Mouse (Mus musculus) G1E (cell line): ENCODE results near the gene Mrpl22. TPM values are rescaled to one million over a fixed set of nuclear protein-coding genes. Genes with fewer than 3 reads are reported as not detected.
"Not testable (repeated sequence)": the region's sequence is repeated elsewhere in the genome, so short reads cannot be mapped to it uniquely, and the experiment has no call there.

Source experiments
- ATAC-seq: 2 replicates; pipeline ENCODE4 v1.8.0; 2016; ENCODE audit warnings: mild to moderate bottlenecking; ENCODE audit not compliant: insufficient number of reproducible peaks, poor library complexity, low FRiP score, severe bottlenecking; ENCODE audit errors: extremely low read depth
- DNase-seq: peaks from one replicate; pipeline ENCODE4 v3.0.0; 2012; ENCODE audit warnings: low spot score
- H3K27me3 ChIP-seq: 2 replicates; pipeline ENCODE4 v1.6.1; 2012; ENCODE audit warnings: mild to moderate bottlenecking, low read length, inconsistent platforms; ENCODE audit not compliant: insufficient read depth
- H3K36me3 ChIP-seq: replicated peaks from 2 replicates; pipeline ENCODE3; 2012; ENCODE audit warnings: mild to moderate bottlenecking, inconsistent platforms
- H3K4me1 ChIP-seq: 2 replicates; pipeline ENCODE4 v1.6.1; 2012; ENCODE audit warnings: low read depth, low read length, inconsistent platforms, mixed read lengths; ENCODE audit not compliant: insufficient read depth
- H3K4me3 ChIP-seq: 2 replicates; pipeline ENCODE4 v1.5.1; 2012; ENCODE audit warnings: low read depth, mild to moderate bottlenecking, inconsistent platforms, low read length, moderate library complexity, mixed read lengths
- H3K9me3 ChIP-seq: replicated peaks from 2 replicates; pipeline ENCODE4 v1.6.1; 2012; ENCODE audit warnings: inconsistent platforms
- CTCF ChIP-seq: IDR thresholded peaks from 2 replicates; pipeline ENCODE4 v1.5.1; 2012; ENCODE audit warnings: low read depth, low read length, inconsistent platforms, mixed read lengths
- GATA1 ChIP-seq: IDR thresholded peaks from 2 replicates; pipeline ENCODE4 v1.6.1; 2012; ENCODE audit warnings: borderline replicate concordance, low read length, inconsistent platforms, mixed read lengths
- GATA2 ChIP-seq: IDR thresholded peaks from 2 replicates; pipeline ENCODE4 v1.6.1; 2012; ENCODE audit warnings: low read depth, low read length, inconsistent platforms, borderline replicate concordance
- POLR2AphosphoS5 ChIP-seq: IDR thresholded peaks from 2 replicates; pipeline ENCODE4 v1.6.1; 2012; ENCODE audit warnings: low read depth, low read length, inconsistent platforms; ENCODE audit not compliant: insufficient replicate concordance
- TAL1 ChIP-seq: conservative IDR thresholded peaks from 2 replicates; pipeline ENCODE4 v1.6.1; 2012; ENCODE audit warnings: low read depth, low read length, inconsistent platforms, mixed read lengths
- polyA plus RNA-seq: library from polyadenylated mRNA; stranded (reverse); fragments of >175 nt; gene quantifications from 2 replicates; pipeline ENCODE4 v1.2.3, GENCODE M21; 2012
- total RNA-seq, 2 experiments: library from RNA; stranded (forward) in 1 of 2; stranded (reverse) in 1 of 2; fragments of 200-1000 nt in 1 of 2; fragments of >200 nt in 1 of 2; fragmentation: Nextera tagmentation in 1 of 2; gene quantifications; 2 replicates each; pipeline ENCODE4 v1.2.3; 2014 to 2017

Gene Mrpl22
- total and polyA plus RNA-seq, 3 experiments: 19.0 to 72.6 (median 67.5) TPM

GRCm38 (mm10) chr11:58210321-58210886 lies 38.9 kb downstream of the Mrpl22 start:
- Histone ChIP-seq H3K4me1 (peaks cover 42% of the 10 kb centered on the region), H3K4me3 (no peak overlapping the region; the same call in 1 of the 2 replicates), H3K36me3 (peaks cover 34% of the 10 kb centered on the region), H3K27me3 (no peaks in the 10 kb centered on the region), H3K9me3 (no peaks in the 10 kb centered on the region)
- no peak for ATAC-seq
- TF ChIP-seq GATA1 (no peak), CTCF (no peak), POLR2AphosphoS5 (no peak), GATA2 (no peak), TAL1 (no peak)
- DNase-seq: no peak

DNA sequence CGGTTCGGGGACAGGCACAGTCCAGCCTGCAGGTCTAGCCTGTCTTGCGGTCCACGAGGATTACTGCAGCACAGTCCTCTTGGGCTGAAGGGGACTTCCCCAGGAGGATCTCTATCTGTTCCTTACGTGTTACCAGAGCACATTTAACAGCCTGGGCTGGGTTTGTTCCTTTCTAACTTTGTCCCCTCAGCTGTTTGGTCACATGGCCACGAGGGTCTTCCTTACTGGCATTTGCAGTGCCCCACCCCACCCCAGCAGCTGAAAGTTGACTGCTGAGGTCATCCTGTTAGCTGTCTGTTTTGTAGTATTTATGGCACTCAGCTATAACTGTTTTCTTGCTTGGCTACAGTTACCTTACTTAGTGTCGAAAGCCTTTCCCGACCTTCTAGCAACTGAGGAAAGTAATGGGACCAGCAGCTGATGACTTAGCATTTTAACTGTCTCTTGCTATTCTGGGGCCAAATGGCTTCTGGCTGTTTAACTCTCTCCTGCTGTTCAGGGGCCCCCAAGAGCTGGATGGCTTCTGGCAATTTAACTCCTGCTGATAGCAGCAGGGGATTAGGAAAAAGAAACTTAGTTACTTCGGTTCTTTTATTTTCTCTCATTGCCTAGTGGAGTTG lies 39.7 kb downstream of the Mrpl22 start:
- Histone ChIP-seq H3K9me3 (no peaks in the 10 kb centered on the region), H3K4me3 (peak overlapping the region; percentile 28; the same call in 1 of the 2 replicates), H3K27me3 (no peaks in the 10 kb centered on the region), H3K4me1 (peaks cover 48% of the 10 kb centered on the region), H3K36me3 (peaks cover 27% of the 10 kb centered on the region)
- no peak for TF ChIP-seq CTCF
- no peak for TF ChIP-seq TAL1
- no peak for TF ChIP-seq GATA2
- DNase-seq: no peak
- no peak for ATAC-seq

DNA sequence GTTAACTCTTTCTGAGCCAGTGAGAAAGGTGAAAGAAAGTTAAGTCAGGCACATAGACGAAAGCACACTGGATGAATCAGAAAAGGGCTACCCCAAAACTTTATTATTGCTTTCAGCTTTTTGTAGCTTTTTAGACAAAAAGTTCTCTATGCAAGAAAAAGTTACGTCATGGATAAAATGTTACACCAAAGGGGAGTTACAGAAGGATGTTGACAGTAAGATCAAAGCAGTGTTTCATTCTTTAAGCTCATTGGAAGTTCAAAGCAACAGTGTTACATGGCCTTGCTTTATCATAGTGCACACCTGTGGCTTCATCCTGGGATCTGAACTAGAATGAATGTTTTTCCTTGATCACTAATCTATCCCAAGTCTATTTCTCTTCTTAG lies 40.2 kb downstream of the Mrpl22 start:
- TF ChIP-seq GATA2 (no peak), POLR2AphosphoS5 (no peak), CTCF (no peak), TAL1 (no peak), GATA1 (no peak)
- H3K36me3 ChIP-seq: peaks cover 22% of the 10 kb centered on the region
- no peak for DNase-seq
- no peaks in the 10 kb centered on the region for H3K9me3 ChIP-seq
- H3K4me3 ChIP-seq: no peak overlapping the region
- H3K4me1 ChIP-seq: peaks cover 52% of the 10 kb centered on the region
- ATAC-seq: no peak
- no peaks in the 10 kb centered on the region for H3K27me3 ChIP-seq

- Histone ChIP-seq H3K27me3 (no peaks in the 10 kb centered on the region), H3K4me3 (peak overlapping the region; percentile 79), H3K4me1 (peaks cover 67% of the 10 kb centered on the region), H3K9me3 (no peaks in the 10 kb centered on the region), H3K36me3 (peaks cover 15% of the 10 kb centered on the region)
- TF ChIP-seq TAL1: no peak
- no peak for TF ChIP-seq GATA1
- TF ChIP-seq CTCF: no peak
- DNase-seq: no peak
- no peak for ATAC-seq
These were observed 42.3 kb downstream of the Mrpl22 start for GRCm38 (mm10) chr11:58213673-58214342.

DNA sequence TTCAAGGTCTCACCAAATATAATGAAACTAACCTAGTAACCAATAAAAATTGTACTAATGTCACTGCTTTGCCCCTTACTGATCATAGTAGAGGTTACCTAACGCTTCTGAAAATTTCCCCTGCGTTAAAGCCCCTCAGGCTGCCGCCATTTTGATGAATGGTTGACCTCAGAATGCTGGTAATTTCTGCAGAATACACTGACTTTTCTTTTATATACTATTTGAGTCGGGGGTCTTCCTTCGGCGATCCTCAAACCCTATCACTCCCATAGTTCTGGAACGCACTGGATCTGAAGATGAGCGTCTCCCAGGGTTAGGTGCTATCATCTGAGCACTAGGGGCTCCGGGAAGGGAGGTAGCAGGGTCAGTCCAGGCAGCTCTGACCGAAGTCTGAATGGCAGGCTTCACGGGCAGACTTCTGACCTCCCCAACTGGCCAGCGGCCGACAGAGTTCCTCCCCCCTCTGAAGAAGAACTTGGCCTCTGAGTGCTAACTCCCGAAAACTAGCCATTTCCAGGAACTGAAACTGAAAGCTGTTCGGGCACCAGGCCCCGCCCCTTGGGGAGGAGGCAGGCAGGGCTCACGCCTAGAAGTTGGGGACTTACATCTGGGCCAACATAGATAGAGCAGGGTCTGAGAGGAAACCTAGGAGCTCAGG lies 43.1 kb downstream of the Mrpl22 start:
- peaks cover 21% of the 10 kb centered on the region for H3K36me3 ChIP-seq

GRCm38 (mm10) chr11:58215049-58215430 lies 43.6 kb downstream of the Mrpl22 start:
- not testable (repeated sequence) for H3K27me3 ChIP-seq, DNase-seq, H3K9me3 ChIP-seq, ATAC-seq
- Histone ChIP-seq H3K4me1 (peaks cover 71% of the 10 kb centered on the region), H3K4me3 (peak overlapping the region; percentile 79; the same call in 1 of the 2 replicates), H3K36me3 (peaks cover 23% of the 10 kb centered on the region)

More for the DNA sequence above, 43.1 kb downstream of the Mrpl22 start:
- peaks cover 71% of the 10 kb centered on the region for H3K4me1 ChIP-seq
- peak; percentile 52 for DNase-seq
- no peaks in the 10 kb centered on the region for H3K27me3 ChIP-seq
- H3K9me3 ChIP-seq: no peaks in the 10 kb centered on the region
- peak overlapping the region; percentile 79 for H3K4me3 ChIP-seq
- TF ChIP-seq POLR2AphosphoS5: no peak
- TF ChIP-seq GATA2: no peak
- no peak for TF ChIP-seq TAL1
- no peak for TF ChIP-seq CTCF
- no peak for TF ChIP-seq GATA1
- peak; percentile 87 for ATAC-seq

GRCm38 (mm10) chr11:58215814-58216213 lies 44.4 kb downstream of the Mrpl22 start:
- ATAC-seq (no peak), DNase-seq (no peak)
- Histone ChIP-seq H3K4me1 (peaks cover 63% of the 10 kb centered on the region), H3K27me3 (no peaks in the 10 kb centered on the region), H3K4me3 (peak overlapping the region; percentile 20; the same call in 1 of the 2 replicates), H3K9me3 (no peaks in the 10 kb centered on the region), H3K36me3 (peaks cover 29% of the 10 kb centered on the region)
- no peak for TF ChIP-seq GATA2
- TF ChIP-seq GATA1: no peak
- TF ChIP-seq CTCF: no peak
- no peak for TF ChIP-seq TAL1
- no peak for TF ChIP-seq POLR2AphosphoS5
